Comparison of ENCODE assay signal across 9 mouse cellular contexts in genomic region chr10:127380767-127381742, GRCm38 (mm10). TPM values are rescaled to one million over a fixed set of nuclear protein-coding genes. Genes with fewer than 3 reads are reported as not detected.
DNase-seq lines count a peak whose midpoint lies in the region; ATAC-seq and TF ChIP-seq lines count a peak whose summit lies in the region.
"Had no signal": no experiment of that assay in that cellular context is flagged by ENCODE, and none has a peak within 500 bp of the region (broad histone marks: within the 10 kb centered on the region; RNA-seq: fewer than 3 reads in every experiment).

No protein-coding gene starts in this region.

- no peaks in the 10 kb centered on the region for H3K9me3 ChIP-seq in ES-E14 (ENCODE audit: control insufficient read depth, insufficient read depth, low read depth, low read length)
- H3K9me3 ChIP-seq in forebrain, embryonic 12.5 days, result no peaks in the 10 kb centered on the region

- ATAC-seq in forebrain, embryonic 12.5 days (ENCODE audit: low FRiP score), result peak; percentile 79

- peak overlapping the region; percentile 93 for H3K27ac ChIP-seq in ES-E14 (ENCODE audit: insufficient read depth, low read depth, low read length, poor library complexity, severe bottlenecking)
- H3K27ac ChIP-seq in forebrain, embryonic 12.5 days, result peak overlapping the region; percentile 91

- H3K4me3 ChIP-seq in ES-E14 (ENCODE audit: insufficient read depth in 1 of 2, low read depth in 1 of 2, low read length in 2 of 2, poor library complexity in 1 of 2, severe bottlenecking in 1 of 2), result peak overlapping the region; percentile 76 to 100
- H3K4me3 ChIP-seq in forebrain, embryonic 12.5 days (replicated peaks), result peak overlapping the region; percentile 65

- in situ Hi-C loops in ES-E14 (cut with MboI; ENCODE audit: low sequenced_read_pairs in 2 of 2, unreplicated experiment in 2 of 2), result no loop called here

- no peaks in the 10 kb centered on the region for H3K36me3 ChIP-seq in ES-E14 (ENCODE audit: control insufficient read depth, insufficient read depth, low read length, poor library complexity, severe bottlenecking)
- H3K36me3 ChIP-seq in forebrain, embryonic 12.5 days (replicated peaks), result no peaks in the 10 kb centered on the region

- peak overlapping the region; percentile 70 for H3K4me2 ChIP-seq in forebrain, embryonic 12.5 days

- H3K4me1 ChIP-seq in ES-E14 (ENCODE audit: control insufficient read depth in 2 of 2, insufficient read depth in 2 of 2, low read length in 2 of 2, poor library complexity in 1 of 2), result peaks cover 3 to 7% of the 10 kb centered on the region in 2 experiments; a peak in 1 of 4 replicates
- H3K4me1 ChIP-seq in forebrain, embryonic 12.5 days, result peaks cover 24% of the 10 kb centered on the region

- H3K9ac ChIP-seq in ES-E14 (ENCODE audit: insufficient read depth, low read depth, low read length, poor library complexity, severe bottlenecking), result peak overlapping the region; percentile 75
- H3K9ac ChIP-seq in forebrain, embryonic 12.5 days, result peak overlapping the region; percentile 72

- peak; percentile 34 for DNase-seq in ES-E14 (ENCODE audit: low read depth, low spot score)
- DNase-seq in c-Kit-positive CD71-positive TER-119-positive erythroid progenitor cells, embryonic 14.5 days (ENCODE audit: low spot score), result peak; percentile 30
- DNase-seq in heart, postnatal 4 days, result peak; percentile 81
- DNase-seq in layer of hippocampus, adult 9-10 months (ENCODE audit: low spot score), result peak; percentile 5
- DNase-seq in lung, postnatal 10 days, result peak; percentile 76
- peak; percentile 55 for DNase-seq in ovary, postnatal 14 days (ENCODE audit: low spot score)
- DNase-seq in thymus, postnatal 25 days, result peak; percentile 71

- no peaks in the 10 kb centered on the region for H3K27me3 ChIP-seq in forebrain, embryonic 12.5 days

- 1% methylated on average over 29 of the region's 79 CpGs for WGBS in forebrain, embryonic 12.5 days

TF ChIP-seq in ES-E14, 5 proteins besides CTCF, POLR2A, EP300 and RAD21:
- TF ChIP-seq ZNF384 (IDR thresholded peaks at IDR 0.05; ENCODE audit: low read depth, low read length) (no peak), HCFC1 (IDR thresholded peaks at IDR 0.05; ENCODE audit: borderline replicate concordance, insufficient read depth, low read length) (0 out of 2 replicates have a peak, but pooled peaks have one; percentile 45)

RNA-seq across cellular contexts. Expression of gene R3hdm2, which starts 0.9 kb away (rescaled TPM):
- total RNA-seq in ES-E14 (2012; rRNA removed), result 25.5 and 26.1 TPM in 2 replicates
- 37.5 and 40.3 TPM in 2 replicates for polyA plus RNA-seq in forebrain, embryonic 12.5 days (2016; fragmentation: Nextera tagmentation; extraction: Ambion mirVana)
- 100 to 1,000 TPM; 115 to 116 TPM for total RNA-seq in heart, postnatal 4 days (2021)

RNA-seq across cellular contexts. Expression of gene Inhbc, which starts 10.8 kb away (rescaled TPM):
- 0.36 and 1.2 TPM in 2 replicates for total RNA-seq in ES-E14 (2012; rRNA removed)
- not detected in 2 replicates for polyA plus RNA-seq in forebrain, embryonic 12.5 days (2016; fragmentation: Nextera tagmentation; extraction: Ambion mirVana)
- total RNA-seq in heart, postnatal 4 days (2021), result not detected
- total RNA-seq: hematopoietic stem cell, adult 5-6 weeks had no signal

RNA-seq across cellular contexts. Expression of gene Inhbe, which starts 26.8 kb away (rescaled TPM):
- total RNA-seq in ES-E14 (2012; rRNA removed), result 0.22 and 0.69 TPM in 2 replicates
- 0.06 TPM in 1 of 2 replicates, not detected in the other for polyA plus RNA-seq in forebrain, embryonic 12.5 days (2016; fragmentation: Nextera tagmentation; extraction: Ambion mirVana)
- not detected for total RNA-seq in heart, postnatal 4 days (2021)
- total RNA-seq: hematopoietic stem cell, adult 5-6 weeks had no signal

RNA-seq across cellular contexts. Expression of gene Gli1, which starts 39.3 kb away (rescaled TPM):
- total RNA-seq in ES-E14 (2012; rRNA removed), result 14.9 and 47.3 TPM in 2 replicates
- polyA plus RNA-seq in forebrain, embryonic 12.5 days (2016; fragmentation: Nextera tagmentation; extraction: Ambion mirVana), result 3.2 and 3.6 TPM in 2 replicates
- total RNA-seq in heart, postnatal 4 days (2021), result 1 to 10 TPM; 4.0 to 4.1 TPM
- total RNA-seq: hematopoietic stem cell, adult 5-6 weeks had no signal

RNA-seq across cellular contexts. Expression of gene Arhgap9, which starts 59.3 kb away (rescaled TPM):
- total RNA-seq in ES-E14 (2012; rRNA removed), result 2.6 and 5.1 TPM in 2 replicates
- 0.64 and 1.3 TPM in 2 replicates for polyA plus RNA-seq in forebrain, embryonic 12.5 days (2016; fragmentation: Nextera tagmentation; extraction: Ambion mirVana)
- 1 to 10 TPM; 2.0 to 2.9 TPM for total RNA-seq in heart, postnatal 4 days (2021)

Comparison
In these comparisons a context has a peak if more than half of its experiments do, and no peak if none do; other contexts are left out.
1. Peak in every context shown above with its lines: DNase-seq, ATAC-seq, H3K4me3 ChIP-seq and H3K27ac ChIP-seq.
2. DNase-seq: peak in every context shown above with its lines; median percentile 81 in heart, postnatal 4 days; 76 in lung, postnatal 10 days; 71 in thymus, postnatal 25 days; 55 in ovary, postnatal 14 days; 34 in ES-E14; 30 in c-Kit-positive CD71-positive TER-119-positive erythroid progenitor cells, embryonic 14.5 days; 5 in layer of hippocampus, adult 9-10 months.